Mouse (Mus musculus): ENCODE results near the gene Kpna6.

DNA sequence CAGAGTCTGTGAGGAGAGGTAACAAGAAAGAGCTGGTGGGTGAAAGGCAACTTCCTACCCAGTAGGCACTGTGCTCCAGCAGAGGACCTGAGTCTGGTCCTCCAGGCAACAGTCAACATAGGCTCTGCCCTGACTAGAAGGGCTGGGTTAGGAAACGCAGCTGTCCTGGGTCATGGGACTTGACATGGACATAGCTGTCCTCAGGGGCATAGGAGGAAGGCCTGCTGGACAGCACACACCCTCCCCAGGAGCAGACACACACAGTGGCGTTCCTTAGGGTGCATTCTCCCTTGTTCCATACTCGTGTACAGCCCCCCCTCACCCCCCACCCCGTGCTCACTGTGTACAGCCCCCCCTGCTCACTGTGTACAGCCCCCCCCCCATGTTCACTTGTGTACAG lies 62.1 kb downstream of the Kpna6 start:
- no peak for TF ChIP-seq POLR2A (IDR thresholded peaks at IDR 0.05; ENCODE audit: extremely low read depth, insufficient read depth, low read length)
- no peak for TF ChIP-seq CTCF (IDR thresholded peaks at IDR 0.05; ENCODE audit: low read depth, low read length)

Measured in liver, adult 2 months (tissue).